27 mouse cellular contexts compared by ENCODE assay signal in the genomic region with DNA sequence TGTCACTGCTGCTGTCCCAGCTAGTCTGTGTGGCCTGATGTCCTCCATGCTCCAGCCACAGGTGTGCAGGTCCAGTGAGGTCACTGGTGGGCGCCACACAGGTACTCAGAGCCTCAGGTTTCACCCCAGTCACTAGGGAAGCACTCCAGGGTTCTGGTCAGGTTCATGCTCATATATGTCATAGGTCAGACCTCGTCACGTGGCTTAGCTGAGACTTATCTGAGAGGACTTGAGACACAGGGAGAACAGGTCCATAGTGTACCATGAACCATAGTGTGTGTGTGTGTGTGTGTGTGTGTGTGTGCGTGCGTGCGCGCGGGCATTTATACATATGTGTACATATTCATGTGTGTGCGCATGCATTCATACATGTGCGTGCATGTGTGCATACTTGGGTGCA. TPM values are rescaled to one million over a fixed set of nuclear protein-coding genes. Genes with fewer than 3 reads are reported as not detected.
DNase-seq lines count a peak whose midpoint lies in the region; ATAC-seq and TF ChIP-seq lines count a peak whose summit lies in the region.
"Had no signal": no experiment of that assay in that cellular context is flagged by ENCODE, and none has a peak within 500 bp of the region (broad histone marks: within the 10 kb centered on the region; RNA-seq: fewer than 3 reads in every experiment).

No protein-coding gene starts in this region.

- peak; percentile 17 for DNase-seq in stomach, postnatal 0 days (ENCODE audit: low spot score)
- no peak for DNase-seq in right cerebral cortex, adult 18-20 months
- DNase-seq in spleen, postnatal 4 days (ENCODE audit: low spot score in 2 of 2) = no peak
- DNase-seq: adrenal gland, adult 2 months; adrenal gland, postnatal 14 days; B cell, adult 2 months; cerebellum, adult 11 months; cerebellum, adult 2 months; cerebellum, adult 9-11 months; cerebellum, postnatal 25 days; forebrain, postnatal 0 days; gastrocnemius, postnatal 36 days; heart, adult 2 months; heart, postnatal 14 days; heart, postnatal 4 days had no signal

- H3K9ac ChIP-seq in midbrain, embryonic 15.5 days = no peak overlapping the region
- H3K9ac ChIP-seq in midbrain, embryonic 13.5 days (replicated peaks) = no peak overlapping the region
- no peak overlapping the region for H3K9ac ChIP-seq in stomach, postnatal 0 days (ENCODE audit: low read length)
- H3K9ac ChIP-seq: embryonic facial prominence, embryonic 12.5 days; embryonic facial prominence, embryonic 15.5 days; forebrain, postnatal 0 days; heart, embryonic 13.5 days; hindbrain, embryonic 14.5 days had no signal

- H3K27me3 ChIP-seq in midbrain, embryonic 15.5 days (replicated peaks) = no peaks in the 10 kb centered on the region
- H3K27me3 ChIP-seq in midbrain, embryonic 13.5 days = no peaks in the 10 kb centered on the region
- H3K27me3 ChIP-seq in small intestine, adult 2 months (ENCODE audit: control insufficient read depth, insufficient read depth, low read length) = no peaks in the 10 kb centered on the region
- H3K27me3 ChIP-seq in stomach, postnatal 0 days (ENCODE audit: control insufficient read depth, insufficient read depth, low read length) = no peaks in the 10 kb centered on the region
- H3K27me3 ChIP-seq: CH12.LX; embryonic facial prominence, embryonic 12.5 days; embryonic facial prominence, embryonic 15.5 days; heart, embryonic 13.5 days had no signal

- H3K36me3 ChIP-seq in midbrain, embryonic 15.5 days (replicated peaks) = no peaks in the 10 kb centered on the region
- H3K36me3 ChIP-seq in midbrain, embryonic 13.5 days = no peaks in the 10 kb centered on the region
- H3K36me3 ChIP-seq in small intestine, adult 2 months (ENCODE audit: control insufficient read depth, insufficient read depth, low read length) = no peaks in the 10 kb centered on the region
- no peaks in the 10 kb centered on the region for H3K36me3 ChIP-seq in stomach, postnatal 0 days (ENCODE audit: control insufficient read depth, insufficient read depth, low read length)
- H3K36me3 ChIP-seq: embryonic facial prominence, embryonic 15.5 days; heart, embryonic 10.5 days; heart, embryonic 13.5 days had no signal

- no peak overlapping the region for H3K4me2 ChIP-seq in midbrain, embryonic 15.5 days
- no peak overlapping the region for H3K4me2 ChIP-seq in midbrain, embryonic 13.5 days (replicated peaks)
- H3K4me2 ChIP-seq in stomach, postnatal 0 days (replicated peaks; ENCODE audit: low read depth) = no peak overlapping the region
- H3K4me2 ChIP-seq: embryonic facial prominence, embryonic 12.5 days; embryonic facial prominence, embryonic 15.5 days; heart, embryonic 13.5 days; hindbrain, embryonic 14.5 days had no signal

- peaks cover 3% of the 10 kb centered on the region; the same call in 1 of the 2 replicates for H3K4me1 ChIP-seq in midbrain, embryonic 15.5 days
- peaks cover 10% of the 10 kb centered on the region for H3K4me1 ChIP-seq in midbrain, embryonic 13.5 days (replicated peaks)
- peaks cover 21% of the 10 kb centered on the region; the same call in 1 of the 2 replicates for H3K4me1 ChIP-seq in small intestine, adult 2 months (ENCODE audit: control insufficient read depth, insufficient read depth, insufficient read length, low read length)
- H3K4me1 ChIP-seq in stomach, postnatal 0 days (replicated peaks; ENCODE audit: control insufficient read depth, insufficient read depth) = no peaks in the 10 kb centered on the region

- no peak overlapping the region for H3K4me3 ChIP-seq in midbrain, embryonic 15.5 days
- no peak overlapping the region for H3K4me3 ChIP-seq in midbrain, embryonic 13.5 days (replicated peaks)
- H3K4me3 ChIP-seq in small intestine, adult 2 months (ENCODE audit: low read depth, low read length) = no peak overlapping the region
- H3K4me3 ChIP-seq in stomach, postnatal 0 days (ENCODE audit: low read depth, low read length) = no peak overlapping the region
- H3K4me3 ChIP-seq: embryonic facial prominence, embryonic 12.5 days; embryonic facial prominence, embryonic 15.5 days; heart, adult 2 months; heart, embryonic 10.5 days; heart, embryonic 13.5 days had no signal

- WGBS in midbrain, embryonic 15.5 days = 96% methylated on average over 10 of the region's 10 CpGs
- 94% methylated on average over 10 of the region's 10 CpGs for WGBS in midbrain, embryonic 13.5 days
- WGBS in small intestine, adult 2 months = 79% methylated on average over 10 of the region's 10 CpGs
- WGBS in stomach, postnatal 0 days = 96% methylated on average over 10 of the region's 10 CpGs

- no peak overlapping the region for H3K27ac ChIP-seq in midbrain, embryonic 15.5 days
- no peak overlapping the region for H3K27ac ChIP-seq in midbrain, embryonic 13.5 days
- peak overlapping the region; percentile 31; the same call in 1 of the 2 replicates for H3K27ac ChIP-seq in small intestine, adult 2 months (ENCODE audit: insufficient read depth, low read depth, low read length)
- no peak overlapping the region for H3K27ac ChIP-seq in stomach, postnatal 0 days (replicated peaks)
- H3K27ac ChIP-seq: embryonic facial prominence, embryonic 12.5 days; embryonic facial prominence, embryonic 15.5 days; heart, adult 2 months; heart, embryonic 10.5 days; heart, embryonic 13.5 days; hindbrain, embryonic 14.5 days; hindbrain, postnatal 0 days had no signal

- ATAC-seq in midbrain, embryonic 15.5 days (replicated peaks) = 0 out of 2 replicates have a peak, but pooled peaks have one; percentile 20
- ATAC-seq in midbrain, embryonic 13.5 days = no peak
- 0 out of 2 replicates have a peak, but pooled peaks have one; percentile 36 for ATAC-seq in stomach, postnatal 0 days (ENCODE audit: low FRiP score, low TSS enrichment)
- ATAC-seq: forebrain, embryonic 14.5 days; forebrain, postnatal 0 days; hindbrain, postnatal 0 days had no signal

- no peak for TF ChIP-seq CTCF in small intestine, adult 2 months (IDR thresholded peaks at IDR 0.05; ENCODE audit: extremely low read depth, insufficient read length, insufficient replicate concordance, low read depth, low read length)
- no peak for TF ChIP-seq CTCF in stomach, postnatal 0 days (IDR thresholded peaks at IDR 0.05; ENCODE audit: low read depth)

- TF ChIP-seq POLR2A in small intestine, adult 2 months (IDR thresholded peaks at IDR 0.05; ENCODE audit: low read depth, low read length) = no peak

- no peak for TF ChIP-seq EP300 in stomach, postnatal 0 days (optimal IDR thresholded peaks at IDR 0.05)

- no peaks in the 10 kb centered on the region for H3K9me3 ChIP-seq in midbrain, embryonic 15.5 days
- H3K9me3 ChIP-seq in midbrain, embryonic 13.5 days = no peaks in the 10 kb centered on the region
- H3K9me3 ChIP-seq in stomach, postnatal 0 days (ENCODE audit: control insufficient read depth, low read length) = no peaks in the 10 kb centered on the region
- H3K9me3 ChIP-seq: embryonic facial prominence, embryonic 12.5 days; embryonic facial prominence, embryonic 15.5 days; G1E; heart, embryonic 10.5 days; heart, embryonic 13.5 days had no signal

RNA-seq across cellular contexts. Expression of a gene that starts 46.4 kb away (rescaled TPM):
- polyA plus RNA-seq in midbrain, embryonic 15.5 days (2015; fragmentation: Nextera tagmentation; extraction: Ambion mirVana) = 18.8 and 22.2 TPM in 2 replicates
- 18.8 and 19.1 TPM in 2 replicates for polyA plus RNA-seq in midbrain, embryonic 13.5 days (2015; fragmentation: Nextera tagmentation; extraction: Ambion mirVana)
- polyA plus RNA-seq in small intestine, adult 2 months (2012; rRNA removed) = 8.6 and 9.2 TPM in 2 replicates
- 9.4 and 10.8 TPM in 2 replicates for polyA plus RNA-seq in stomach, postnatal 0 days (2015; fragmentation: Nextera tagmentation; extraction: Ambion mirVana)
